Mouse (Mus musculus) ovary, adult 2 months (tissue): ENCODE measurements around the gene Slc27a1. TPM values are rescaled to one million over a fixed set of nuclear protein-coding genes. Genes with fewer than 3 reads are reported as not detected.

Experiments
- polyA plus RNA-seq: library from polyadenylated mRNA; depleted of rRNA; stranded (reverse); fragments of >200 nt; gene quantifications from 2 replicates; pipeline ENCODE4 v1.2.3, GENCODE M21; 2012; rRNA removed

Slc27a1 gene
- 457 and 488 TPM in 2 replicates for polyA plus RNA-seq

GRCm38 (mm10) chr8:71568387-71568937, at the start of gene Slc27a1:
TSS of gene Slc27a1 (plus strand) at chr8:71568882.

GRCm38 (mm10) chr8:71525226-71526050, 43.2 kb upstream of the Slc27a1 start, which contains the start of gene Ccdc194:
TSS of gene Ccdc194 (minus strand) at chr8:71525711.

GRCm38 (mm10) chr8:71537028-71537867, 31.4 kb upstream of the Slc27a1 start, which contains the start of gene Bst2:
TSS of gene Bst2 (minus strand) at chr8:71537456.

GRCm38 (mm10) chr8:71542632-71543343, 25.9 kb upstream of the Slc27a1 start, which contains the start of gene Mvb12a:
TSS of gene Mvb12a (plus strand) at chr8:71542922.

DNA sequence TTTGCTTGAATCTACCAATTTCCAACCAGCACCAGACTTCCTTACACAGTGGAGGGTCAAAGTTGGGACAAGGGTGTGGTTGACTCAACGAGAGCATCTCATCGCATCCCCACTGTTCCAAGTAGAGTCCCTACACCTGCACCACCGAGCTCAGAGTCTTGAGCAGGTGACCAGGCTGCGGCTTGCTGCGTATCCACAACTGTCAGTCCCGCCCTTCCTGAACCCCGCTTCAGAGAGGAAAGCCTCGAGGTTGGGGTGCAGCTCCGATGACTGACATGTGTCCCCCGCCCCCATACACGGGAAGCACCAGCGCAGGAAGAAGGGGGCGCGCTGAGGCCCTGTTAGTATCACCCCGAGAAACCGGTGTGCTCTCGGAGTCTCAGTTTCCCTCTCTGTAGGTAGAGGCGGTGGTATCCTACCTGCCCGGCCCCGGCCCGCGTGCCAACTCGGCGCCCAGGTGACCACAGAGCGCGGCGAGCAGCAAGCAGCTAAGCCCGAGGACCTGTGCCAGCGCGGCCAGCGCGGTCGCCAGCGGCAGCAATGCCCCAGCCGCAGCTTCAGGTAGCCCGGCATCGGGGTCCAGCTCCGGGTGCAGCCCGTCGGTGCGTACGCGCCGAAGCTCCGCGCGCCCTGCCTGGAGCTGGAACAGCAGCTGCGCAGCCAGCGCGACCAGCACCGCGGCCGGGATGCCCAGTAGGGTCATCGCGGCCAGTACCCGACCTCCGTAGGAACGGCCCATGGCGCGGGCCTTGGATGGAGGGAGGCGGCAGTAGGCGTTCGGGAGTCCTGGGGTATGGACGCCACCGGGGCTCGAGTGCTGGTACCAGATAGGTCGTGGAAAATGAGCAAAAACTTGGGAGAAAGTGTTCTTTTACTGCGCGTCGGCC, 10.4 kb upstream of the Slc27a1 start, which contains the start of gene Tmem221:
Tmem221 (minus strand) TSS at position 801 of the 887 bp plus-strand sequence.

GRCm38 (mm10) chr8:71566501-71566900, 2.2 kb upstream of the Slc27a1 start, which contains the start of gene Nxnl1:
TSS of gene Nxnl1 (minus strand) at chr8:71566601.

DNA sequence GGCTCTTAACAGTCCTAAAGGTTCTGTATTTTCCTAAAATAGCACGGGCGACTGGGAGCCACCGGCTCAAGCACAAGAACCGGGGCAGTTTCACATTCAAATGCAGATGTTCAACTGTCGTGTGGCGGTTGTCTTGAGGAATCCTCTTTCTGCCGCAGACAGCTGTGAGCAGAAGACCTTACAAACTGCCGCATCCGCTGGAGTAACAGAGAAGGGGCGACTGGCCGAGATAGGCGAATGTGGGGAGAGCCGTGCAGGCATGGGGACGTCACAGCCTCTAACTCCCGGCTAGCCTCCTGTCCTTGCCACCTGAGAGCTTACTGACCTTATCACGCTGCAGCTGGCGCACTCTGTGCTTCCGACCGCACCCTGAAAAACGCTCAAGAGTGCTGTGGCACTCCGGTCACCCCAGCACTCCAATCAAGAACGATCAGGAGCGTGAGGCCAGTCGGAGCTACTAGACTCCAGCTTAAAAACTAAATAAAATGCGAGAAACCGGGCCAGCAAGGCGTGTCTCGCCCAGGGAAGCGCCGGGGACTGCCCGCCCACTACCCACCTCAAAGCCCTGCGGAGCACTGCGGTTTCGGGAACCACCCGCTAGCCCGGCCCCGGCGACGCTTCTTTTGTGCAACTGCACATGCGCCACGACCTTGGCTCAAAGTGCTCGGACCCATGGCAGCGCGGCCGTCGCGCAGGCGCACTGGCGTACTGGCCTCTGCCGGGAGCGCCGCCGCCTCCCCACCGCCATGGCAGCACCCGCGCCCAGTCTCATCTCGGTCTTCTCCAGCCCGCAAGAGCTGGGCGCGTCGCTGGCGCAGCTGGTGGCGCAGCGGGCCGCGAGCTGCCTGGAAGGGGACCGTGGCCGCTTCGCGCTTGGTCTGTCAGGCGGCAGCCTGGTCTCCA, 23.0 kb downstream of the Slc27a1 start, which contains the start of gene Pgls:
Pgls (plus strand) TSS at position 706 of the 903 bp plus-strand sequence.

GRCm38 (mm10) chr8:71597451-71597850, 28.8 kb downstream of the Slc27a1 start, which contains the start of gene Fam129c:
TSS of gene Fam129c (plus strand) at chr8:71597648.

DNA sequence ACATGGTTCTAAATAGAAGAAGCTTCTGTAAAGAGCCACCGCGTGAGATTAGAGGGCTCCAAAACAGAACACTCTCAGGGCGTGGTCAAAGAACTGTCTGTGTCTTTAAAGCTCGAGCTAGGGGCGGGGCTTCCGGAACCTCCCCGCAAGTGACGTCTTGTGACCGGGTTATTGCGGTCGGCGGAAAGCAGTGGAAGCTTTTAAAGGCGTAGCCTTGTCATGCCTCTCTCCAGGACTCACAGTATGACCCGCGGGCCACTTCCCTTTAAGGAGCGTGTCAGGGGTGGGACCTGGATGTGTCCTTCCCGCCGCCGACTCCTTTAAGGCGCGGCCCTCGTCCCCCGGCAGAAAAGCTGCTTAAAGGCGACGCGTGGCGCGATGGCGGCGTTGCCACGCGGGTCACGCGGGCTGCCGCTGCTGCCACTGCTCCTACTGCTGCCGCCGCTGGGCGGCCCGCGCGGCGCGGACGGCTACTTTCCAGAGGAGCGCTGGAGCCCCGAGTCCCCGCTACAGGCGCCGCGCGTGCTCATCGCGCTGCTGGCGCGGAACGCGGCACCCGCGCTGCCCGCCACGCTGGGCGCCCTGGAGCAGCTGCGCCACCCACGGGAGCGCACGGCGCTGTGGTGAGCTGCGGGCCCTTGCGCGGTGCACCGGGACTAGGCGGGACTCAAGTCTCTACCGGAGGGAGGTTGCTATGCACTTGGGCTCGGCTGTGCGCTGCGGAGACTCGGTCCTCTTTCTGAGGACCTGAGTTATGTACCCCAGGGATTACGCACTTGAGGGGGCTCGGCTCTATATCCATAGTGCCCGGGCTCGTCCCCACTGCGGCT, 42.4 kb downstream of the Slc27a1 start, which contains the start of gene Colgalt1:
Colgalt1 (plus strand) TSS at position 177 of the 830 bp plus-strand sequence.

Other genes starting within 250 kb of the Slc27a1 start
- gene Use1, start 202.0 kb upstream of the Slc27a1 start, polyA plus RNA-seq: 174 and 185 TPM in 2 replicates
- gene Ocel1, start 197.6 kb upstream of the Slc27a1 start, polyA plus RNA-seq: 15.4 and 16.1 TPM in 2 replicates
- gene Nr2f6, start 186.9 kb upstream of the Slc27a1 start, polyA plus RNA-seq: 375 and 551 TPM in 2 replicates
- gene Ushbp1, start 173.1 kb upstream of the Slc27a1 start, polyA plus RNA-seq: 40.4 and 44.7 TPM in 2 replicates
- 142 and 165 TPM in 2 replicates for gene Babam1, start 172.0 kb upstream of the Slc27a1 start, polyA plus RNA-seq
- 18.1 and 24.0 TPM in 2 replicates for gene Ankle1, start 162.9 kb upstream of the Slc27a1 start, polyA plus RNA-seq
- gene Abhd8, start 105.2 kb upstream of the Slc27a1 start, polyA plus RNA-seq: 123 and 134 TPM in 2 replicates
- gene Mrpl34, start 103.9 kb upstream of the Slc27a1 start, polyA plus RNA-seq: 126 and 156 TPM in 2 replicates
- 106 and 116 TPM in 2 replicates for gene Dda1, start 99.7 kb upstream of the Slc27a1 start, polyA plus RNA-seq
- gene Ano8, start 82.9 kb upstream of the Slc27a1 start, polyA plus RNA-seq: 51.3 and 72.4 TPM in 2 replicates
- gene Gtpbp3, start 80.8 kb upstream of the Slc27a1 start, polyA plus RNA-seq: 62.6 and 70.6 TPM in 2 replicates
- gene Plvap, start 57.1 kb upstream of the Slc27a1 start, polyA plus RNA-seq: 127 and 165 TPM in 2 replicates
- gene Ccdc194, start 43.2 kb upstream of the Slc27a1 start, polyA plus RNA-seq: 0.21 and 0.85 TPM in 2 replicates
- 1,406 and 1,805 TPM in 2 replicates for gene Bst2, start 31.4 kb upstream of the Slc27a1 start, polyA plus RNA-seq
- 244 and 264 TPM in 2 replicates for gene Mvb12a, start 26.0 kb upstream of the Slc27a1 start, polyA plus RNA-seq
- gene Tmem221, start 10.0 kb upstream of the Slc27a1 start, polyA plus RNA-seq: 22.7 and 37.6 TPM in 2 replicates
- gene Nxnl1, start 2.3 kb upstream of the Slc27a1 start, polyA plus RNA-seq: 0.10 and 0.16 TPM in 2 replicates
- gene Pgls, start 23.3 kb downstream of the Slc27a1 start, polyA plus RNA-seq: 330 and 475 TPM in 2 replicates
- 9.1 and 11.0 TPM in 2 replicates for gene Fam129c, start 28.8 kb downstream of the Slc27a1 start, polyA plus RNA-seq
- gene Colgalt1, start 42.1 kb downstream of the Slc27a1 start, polyA plus RNA-seq: 345 and 390 TPM in 2 replicates
- gene Unc13a, start 102.9 kb downstream of the Slc27a1 start, polyA plus RNA-seq: 1.6 and 2.0 TPM in 2 replicates
- 26.2 and 28.2 TPM in 2 replicates for gene Jak3, start 107.4 kb downstream of the Slc27a1 start, polyA plus RNA-seq
- 614 and 743 TPM in 2 replicates for gene Insl3, start 120.3 kb downstream of the Slc27a1 start, polyA plus RNA-seq
- 9.5 and 13.4 TPM in 2 replicates for gene B3gnt3, start 132.9 kb downstream of the Slc27a1 start, polyA plus RNA-seq
- 17.0 and 20.9 TPM in 2 replicates for gene Fcho1, start 156.8 kb downstream of the Slc27a1 start, polyA plus RNA-seq